Mouse (Mus musculus): ENCODE results near the gene Ahsa2.
"Not testable (repeated sequence)": the region's sequence is repeated elsewhere in the genome, so short reads cannot be mapped to it uniquely, and the experiment has no call there.

The Ahsa2 gene

DNA sequence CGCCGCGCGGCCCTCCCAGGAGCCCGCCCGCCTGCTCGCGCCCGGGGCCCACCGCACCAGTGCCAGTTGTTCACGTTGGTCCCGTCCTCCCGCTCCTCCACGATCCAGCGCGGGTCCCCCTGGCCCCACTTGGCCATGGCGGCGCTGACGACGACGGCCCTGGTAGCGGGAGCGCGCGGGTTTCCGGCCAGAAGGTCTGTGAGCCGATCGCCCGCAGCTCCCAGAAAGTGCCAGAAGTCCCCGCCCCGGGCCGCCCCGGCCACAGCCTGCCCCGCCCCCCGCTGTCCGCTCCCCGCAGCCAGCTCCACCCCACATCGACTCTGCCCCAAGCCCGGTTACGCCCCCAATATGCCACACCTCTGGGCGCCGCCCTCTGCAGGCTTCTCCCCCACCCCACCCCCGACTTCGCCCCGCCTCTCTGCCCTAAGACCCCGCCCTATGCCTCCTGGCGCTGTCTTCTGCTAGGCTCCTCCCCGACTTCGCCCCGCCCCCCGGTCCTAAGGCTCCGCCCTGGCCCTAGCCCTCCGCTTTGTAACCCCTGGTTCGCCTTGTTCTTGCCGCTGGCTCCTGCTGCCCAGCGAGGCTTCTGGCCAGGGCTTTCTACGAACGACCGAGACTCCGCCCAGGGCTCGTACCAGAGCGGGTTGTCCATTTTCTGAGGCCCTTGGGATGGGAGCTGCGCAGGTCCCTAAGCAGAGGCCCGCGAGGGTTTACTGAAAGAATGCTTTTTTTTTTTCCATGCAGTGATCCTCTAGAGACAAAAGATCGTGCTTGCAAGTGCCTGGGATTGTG, at the start of gene Ahsa2:
Gene Ahsa2 (minus strand): TSS at position 313 of the 792 bp plus-strand sequence.
- ATAC-seq (ENCODE audit: low TSS enrichment), result peak; percentile 69

DNA sequence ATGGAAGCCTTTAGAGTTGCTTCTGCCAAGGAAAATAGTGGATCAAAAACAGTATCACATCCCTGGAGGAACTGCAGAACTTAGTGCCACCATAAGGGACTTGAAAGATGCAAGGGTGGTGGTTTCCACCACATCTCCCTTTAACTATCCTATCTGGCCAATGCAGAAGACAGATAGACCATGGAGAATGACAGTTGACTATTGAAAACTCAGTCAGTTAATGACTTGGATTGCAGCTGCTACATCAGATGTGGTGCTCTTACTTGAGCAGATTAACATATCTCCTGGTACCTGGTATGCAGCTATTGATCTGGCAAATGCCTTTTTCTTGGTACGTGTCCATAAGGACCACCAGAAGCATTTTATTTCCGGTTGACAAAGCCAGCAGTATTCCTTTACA, 39.6 kb upstream of the Ahsa2 start:
- ATAC-seq (ENCODE audit: low TSS enrichment), result no peak

DNA sequence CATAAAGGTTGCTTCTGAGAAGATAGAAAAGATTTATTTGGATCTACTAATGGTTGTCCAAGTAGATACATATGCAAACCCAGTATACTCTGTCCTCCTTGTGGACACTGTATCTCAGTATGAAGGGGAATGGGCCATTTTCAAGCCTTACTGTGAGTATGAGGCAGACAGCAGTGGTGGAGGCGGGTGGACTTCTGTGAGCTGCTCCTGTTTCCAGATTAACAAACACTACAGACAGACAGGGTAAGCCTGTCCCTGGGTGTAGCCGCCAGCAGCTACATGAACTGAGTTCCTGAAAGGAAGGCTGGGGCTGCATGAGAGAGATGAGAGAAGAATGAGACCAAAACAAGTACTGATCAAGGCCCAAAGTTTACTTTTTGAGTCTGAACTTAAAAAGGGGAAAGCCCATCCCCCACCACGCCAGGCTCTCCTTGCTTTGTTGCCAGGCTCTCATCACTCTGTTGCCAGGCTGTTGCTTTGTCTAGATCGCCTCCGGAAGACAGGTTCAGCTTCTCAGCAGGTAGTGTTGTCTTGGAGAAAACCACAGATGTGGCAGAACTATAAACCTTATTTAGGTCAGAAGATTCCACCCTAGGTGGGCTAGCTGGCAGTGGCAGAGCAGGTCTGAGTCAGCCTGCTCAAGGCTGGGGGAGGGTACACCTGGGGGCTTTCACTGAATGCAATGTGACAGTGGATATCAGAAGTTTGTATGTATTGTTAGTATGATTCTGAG, 22.8 kb upstream of the Ahsa2 start, which contains the start of gene 1700093K21Rik:
Gene 1700093K21Rik (minus strand): TSS at position 683 of the 733 bp plus-strand sequence.
- peak; percentile 91 for ATAC-seq (ENCODE audit: low TSS enrichment)

- ATAC-seq (ENCODE audit: low TSS enrichment), result no peak
These were observed 21.2 kb upstream of the Ahsa2 start for GRCm38 (mm10) chr11:23518981-23519380.

GRCm38 (mm10) chr11:23515315-23515714, 17.5 kb upstream of the Ahsa2 start:
- no peak for ATAC-seq (ENCODE audit: low TSS enrichment)

DNA sequence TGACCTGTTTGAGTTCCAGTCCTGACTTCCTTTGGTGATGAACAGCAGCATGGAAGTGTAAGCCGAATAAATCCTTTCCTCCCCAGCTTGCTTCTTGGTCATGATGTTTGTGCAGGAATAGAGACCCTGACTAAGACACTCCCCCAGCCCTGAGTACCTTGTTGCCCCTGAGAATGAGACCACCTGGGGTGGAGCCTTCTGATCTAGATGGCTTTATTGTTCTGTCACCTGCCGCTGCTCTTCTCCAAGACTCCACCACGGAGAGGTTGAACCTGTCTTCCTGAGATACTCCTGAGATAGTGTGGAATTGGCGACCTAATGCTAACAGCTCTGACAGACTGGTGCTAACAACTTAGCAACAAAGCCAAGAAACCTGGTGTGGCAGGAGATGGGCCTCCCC, 17.0 kb upstream of the Ahsa2 start:
- ATAC-seq (ENCODE audit: low TSS enrichment), result not testable (repeated sequence)

- ATAC-seq (ENCODE audit: low TSS enrichment), result not testable (repeated sequence)
These were observed 7.0 kb upstream of the Ahsa2 start for GRCm38 (mm10) chr11:23504801-23505200.

GRCm38 (mm10) chr11:23498609-23499008, 779 bp upstream of the Ahsa2 start:
- no peak for ATAC-seq (ENCODE audit: low TSS enrichment)

DNA sequence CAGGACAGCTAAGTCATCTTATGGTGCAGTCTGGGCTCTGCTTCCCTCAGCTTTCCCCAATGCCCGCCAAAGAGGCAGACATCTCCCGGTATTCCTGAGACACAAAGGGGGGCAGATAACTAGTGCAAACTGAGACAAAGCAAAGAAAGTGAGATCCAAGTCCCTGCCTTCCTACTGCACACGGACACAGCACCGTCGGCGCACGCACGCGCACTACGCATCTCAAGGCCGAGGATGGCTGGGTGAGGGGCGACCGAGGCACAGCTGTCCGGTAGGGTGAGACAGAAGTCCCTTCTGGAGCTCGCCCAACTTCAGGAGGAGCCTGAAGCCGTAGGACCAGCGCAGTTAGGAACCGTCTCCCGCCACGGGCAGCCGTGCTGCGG, 504 bp downstream of the Ahsa2 start:
- ATAC-seq (ENCODE audit: low TSS enrichment), result peak; percentile 67

GRCm38 (mm10) chr11:23496661-23497060, 1.2 kb downstream of the Ahsa2 start:
- ATAC-seq (ENCODE audit: low TSS enrichment), result no peak

- no peak for ATAC-seq (ENCODE audit: low TSS enrichment)
These were observed 2.6 kb downstream of the Ahsa2 start for GRCm38 (mm10) chr11:23495231-23495630.

DNA sequence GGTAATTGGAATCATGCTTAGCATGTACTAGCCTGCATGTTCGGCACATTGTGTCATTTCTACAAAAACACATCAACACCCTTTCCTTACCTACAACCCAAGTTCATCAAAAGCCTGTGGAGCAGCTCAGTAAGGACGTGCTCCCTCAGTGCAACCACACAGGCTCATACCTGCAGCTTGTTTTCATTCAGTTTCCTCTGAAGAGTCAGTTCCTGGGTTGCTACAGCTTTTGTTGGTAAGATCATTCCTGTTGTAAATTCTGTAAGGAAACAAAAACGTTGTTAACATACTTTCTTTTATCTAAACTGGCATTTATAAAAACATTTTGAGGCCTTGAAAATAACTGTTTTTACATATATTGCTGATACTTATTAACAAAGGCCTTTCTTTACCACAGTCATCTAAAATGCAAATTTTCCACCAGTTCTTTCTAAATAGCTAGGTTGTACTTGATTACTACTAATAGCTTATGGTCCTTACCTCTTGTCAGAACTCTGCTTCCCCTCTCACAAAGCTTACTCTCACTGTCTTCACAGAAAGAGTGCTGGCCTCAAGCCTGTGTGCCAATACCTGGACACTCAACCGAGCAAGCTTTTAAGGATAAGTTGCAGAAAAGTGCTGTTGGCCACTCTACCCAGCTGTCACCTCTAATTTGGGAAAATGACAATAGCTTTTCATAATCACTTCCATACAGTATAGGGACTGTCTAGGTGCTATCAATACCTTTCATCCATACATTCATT, 5.6 kb downstream of the Ahsa2 start:
- ATAC-seq (ENCODE audit: low TSS enrichment), result no peak

DNA sequence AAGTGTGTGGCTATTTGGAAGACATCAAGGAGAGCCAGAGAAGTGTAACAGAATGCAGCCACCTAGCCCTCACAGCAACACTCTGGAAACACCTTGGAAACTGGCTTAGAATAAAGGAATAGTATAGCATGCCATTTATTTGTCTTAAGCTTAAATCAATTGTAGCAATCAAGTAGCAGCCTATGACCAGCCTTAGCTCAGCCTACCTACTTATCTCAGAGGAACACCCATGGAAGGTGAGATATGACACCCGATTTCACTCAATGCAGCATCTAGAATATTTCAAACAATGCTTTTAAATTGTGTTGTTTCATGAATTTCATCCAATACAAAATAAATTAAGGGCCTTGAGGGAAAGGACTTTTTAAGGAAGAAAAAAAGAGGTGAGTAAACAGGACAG, 7.9 kb downstream of the Ahsa2 start:
- ATAC-seq (ENCODE audit: low TSS enrichment), result no peak

DNA sequence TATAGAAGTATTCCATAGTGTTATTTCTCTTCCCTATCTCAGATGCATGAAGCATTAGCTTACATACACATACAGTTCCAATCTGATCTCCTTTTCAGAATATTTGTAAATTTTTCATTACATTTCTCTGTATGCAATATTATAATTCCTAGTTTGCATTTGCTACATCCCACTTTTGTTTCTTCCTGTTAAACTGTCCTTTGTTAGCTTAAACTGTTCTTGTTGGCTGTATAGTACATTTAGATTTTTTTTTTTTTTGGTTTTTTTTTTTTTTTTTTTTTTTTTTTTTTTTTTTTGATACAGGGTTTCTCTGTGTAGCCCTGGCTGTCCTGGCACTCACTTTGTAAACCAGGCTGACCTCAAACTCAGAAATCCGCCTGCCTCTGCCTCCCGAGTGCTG, 32.0 kb downstream of the Ahsa2 start:
- not testable (repeated sequence) for ATAC-seq (ENCODE audit: low TSS enrichment)

All from frontal cortex, adult (tissue).